Mouse (Mus musculus): ENCODE results near the gene Elane.

The Elane gene

DNA sequence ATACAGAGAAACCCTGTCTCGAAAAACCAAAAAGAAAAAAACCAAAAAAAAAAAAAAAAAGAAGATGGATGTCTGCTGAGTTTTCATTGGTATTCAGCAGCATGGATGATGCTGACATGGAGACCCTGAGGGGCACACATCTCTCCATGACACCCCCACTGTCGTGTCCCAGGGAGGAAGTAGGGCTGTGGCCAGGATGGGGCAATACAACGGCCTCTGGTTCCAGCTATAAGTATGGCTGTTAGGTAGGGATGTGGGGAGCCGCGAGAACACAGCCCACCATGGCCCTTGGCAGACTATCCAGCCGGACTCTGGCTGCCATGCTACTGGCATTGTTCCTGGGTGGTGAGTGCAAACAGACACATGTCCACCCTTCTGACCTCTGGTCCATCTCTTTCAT is at the start of gene Elane:
Gene Elane, plus strand, starts transcription at position 194 of the 400 bp plus-strand sequence.
- no peak for DNase-seq

DNA sequence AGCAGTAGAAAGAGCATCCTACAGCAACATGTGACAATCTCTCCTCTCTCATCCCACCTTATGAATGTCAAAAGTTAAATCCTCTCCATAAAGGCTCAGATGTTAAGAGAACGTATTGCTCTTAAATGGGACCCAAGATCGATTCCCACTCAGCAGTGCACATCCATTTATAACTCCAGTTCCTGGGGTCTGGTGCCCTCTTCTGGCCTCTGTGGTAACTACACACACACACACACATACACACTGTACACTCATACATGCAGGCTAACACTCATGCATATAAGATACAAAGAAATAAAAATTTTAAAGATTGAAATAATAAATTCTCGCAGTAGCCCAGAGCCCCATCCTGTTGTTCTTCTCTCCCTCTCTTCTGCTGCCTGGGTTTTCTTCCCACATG is 49.1 kb upstream of the Elane start:
- DNase-seq: no peak

DNA sequence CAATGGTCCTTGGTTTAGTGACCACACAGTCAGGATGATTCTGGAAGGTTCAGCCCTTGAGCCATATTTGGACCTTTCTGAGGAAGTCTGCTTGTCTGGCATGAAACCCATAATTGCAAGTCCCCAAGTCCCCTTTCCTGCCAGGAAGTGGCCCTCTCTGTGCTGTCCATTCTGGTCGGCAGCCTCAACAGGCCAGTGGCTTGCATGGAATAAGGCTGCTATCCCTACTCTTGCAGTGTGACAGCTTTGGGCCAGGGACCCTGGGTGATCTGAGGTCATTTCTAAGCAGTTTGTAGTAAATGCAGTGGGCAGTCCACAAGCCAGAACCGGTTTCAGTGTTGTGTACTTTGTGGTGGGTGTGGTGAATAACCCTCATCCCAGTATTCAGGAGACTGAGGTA is 47.9 kb upstream of the Elane start:
- DNase-seq: no peak

DNA sequence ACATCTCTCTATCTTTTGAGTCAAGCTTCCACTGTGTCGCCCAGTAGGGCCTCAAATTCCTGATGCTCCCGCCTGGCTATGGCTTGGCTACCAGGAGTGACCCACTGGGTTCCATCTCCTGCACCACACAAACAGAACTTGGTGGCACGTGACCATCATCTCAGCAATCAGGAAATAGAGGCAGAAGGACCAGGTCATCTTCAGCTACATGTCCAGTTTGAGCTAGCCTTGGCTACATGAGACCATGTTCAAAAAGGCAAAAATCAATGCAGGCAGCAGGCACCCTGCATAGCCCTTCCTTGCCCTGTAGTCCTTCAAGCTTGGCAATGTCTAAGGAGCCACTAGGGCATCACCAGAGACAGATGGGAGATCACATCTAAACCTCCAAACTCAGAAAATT is 46.0 kb upstream of the Elane start:
- no peak for DNase-seq

DNA sequence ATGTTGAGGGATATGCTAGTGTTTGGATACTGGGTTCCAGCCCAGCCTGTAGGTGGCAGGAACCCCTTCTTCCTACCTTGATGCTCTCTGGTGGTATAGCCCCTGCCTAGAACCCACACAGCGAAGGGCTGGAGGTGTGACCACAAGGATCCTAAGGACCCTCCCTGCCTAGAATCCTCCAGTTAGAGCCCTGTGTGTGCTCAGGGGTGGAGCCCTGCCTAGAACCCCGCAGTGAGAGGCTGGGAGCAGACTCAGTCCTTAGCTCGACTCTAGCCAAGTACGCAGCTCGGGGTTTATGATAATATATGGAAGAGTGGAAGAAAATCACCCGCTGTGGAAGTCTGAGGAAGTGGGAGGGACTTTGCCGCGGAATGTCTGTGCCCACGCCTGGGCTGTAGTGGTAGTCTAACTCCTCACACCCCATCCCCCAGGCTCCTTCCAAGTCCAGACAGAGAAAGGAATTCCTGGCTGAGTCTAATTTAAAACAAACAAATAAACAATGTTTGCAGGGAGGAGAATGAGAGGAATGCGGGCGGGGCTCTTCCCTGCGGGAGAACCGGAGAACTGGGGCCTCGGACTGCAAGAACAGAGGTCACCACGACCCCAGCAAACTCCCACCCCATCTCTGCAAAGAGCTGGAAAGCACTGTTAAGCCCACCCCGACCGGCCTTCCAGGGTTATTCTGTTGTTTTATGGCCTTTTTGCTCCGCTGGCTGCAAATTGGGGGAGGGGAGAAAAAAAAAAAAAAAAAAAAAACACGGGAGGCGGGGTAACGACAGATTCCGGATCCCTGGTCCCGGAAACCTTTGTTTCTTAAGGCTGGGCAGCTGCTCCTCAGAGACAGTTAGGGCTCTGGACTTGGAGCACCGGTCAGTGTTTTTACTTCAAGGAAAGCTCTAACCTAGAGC is 45.1 kb upstream of the Elane start:
- DNase-seq: peak; percentile 54

DNA sequence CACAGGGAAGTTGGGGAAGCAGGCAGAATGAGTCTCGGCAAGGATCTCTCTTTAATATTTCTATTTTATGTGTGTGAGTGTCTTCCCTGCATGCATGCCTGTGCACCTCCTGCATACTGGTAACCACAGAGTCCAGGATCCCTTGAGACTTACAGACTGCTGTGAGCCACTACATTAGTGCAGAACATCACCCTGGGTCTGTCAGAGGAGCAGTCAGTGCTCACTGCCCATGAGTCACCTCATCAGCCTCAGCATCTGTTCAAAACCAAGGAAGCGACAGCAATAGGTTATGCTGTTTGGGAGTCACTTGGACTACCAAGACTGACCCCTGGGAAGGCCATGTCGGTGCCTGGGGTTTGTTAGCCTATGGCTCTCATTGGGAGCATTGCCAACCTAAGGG is 43.7 kb upstream of the Elane start:
- DNase-seq: no peak

DNA sequence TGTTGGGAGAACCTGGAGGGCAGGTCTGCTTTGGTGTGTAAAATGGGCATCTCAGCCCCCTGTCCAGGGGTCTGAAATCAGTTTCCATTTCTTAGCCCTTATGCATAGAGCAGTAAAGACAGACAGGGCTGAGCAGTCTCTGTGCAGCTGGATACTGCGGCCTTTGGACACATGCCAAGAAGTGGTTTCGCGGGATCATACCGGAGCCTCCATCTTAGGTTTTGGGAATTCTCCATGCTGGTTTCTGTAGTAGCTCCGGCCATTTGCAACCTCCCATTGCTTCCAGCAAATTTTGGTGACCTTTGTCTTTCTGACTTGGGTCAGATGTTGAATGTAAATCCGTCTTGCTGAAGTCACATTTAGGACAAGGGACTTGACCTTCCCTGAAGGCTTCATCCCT is 42.6 kb upstream of the Elane start:
- DNase-seq: no peak

DNA sequence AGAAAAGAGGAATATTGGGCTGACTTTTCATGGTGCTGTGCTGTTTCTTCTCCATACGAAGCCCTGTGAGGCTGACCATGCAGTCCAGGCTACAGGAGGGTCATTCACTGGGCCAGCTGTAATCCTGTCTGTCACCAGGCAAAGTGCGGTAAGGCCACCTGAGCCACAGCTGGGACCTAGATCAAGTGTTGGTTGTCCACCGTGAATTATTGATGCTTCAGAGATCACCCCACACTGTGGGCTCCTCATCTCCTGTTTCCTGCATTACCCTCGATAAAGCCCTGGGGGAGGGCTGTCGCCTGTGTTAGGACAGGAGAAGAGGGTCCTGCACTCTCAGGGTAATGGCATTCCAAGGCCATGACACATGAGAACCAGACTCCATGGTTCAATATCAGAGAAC is 39.5 kb upstream of the Elane start:
- no peak for DNase-seq

DNA sequence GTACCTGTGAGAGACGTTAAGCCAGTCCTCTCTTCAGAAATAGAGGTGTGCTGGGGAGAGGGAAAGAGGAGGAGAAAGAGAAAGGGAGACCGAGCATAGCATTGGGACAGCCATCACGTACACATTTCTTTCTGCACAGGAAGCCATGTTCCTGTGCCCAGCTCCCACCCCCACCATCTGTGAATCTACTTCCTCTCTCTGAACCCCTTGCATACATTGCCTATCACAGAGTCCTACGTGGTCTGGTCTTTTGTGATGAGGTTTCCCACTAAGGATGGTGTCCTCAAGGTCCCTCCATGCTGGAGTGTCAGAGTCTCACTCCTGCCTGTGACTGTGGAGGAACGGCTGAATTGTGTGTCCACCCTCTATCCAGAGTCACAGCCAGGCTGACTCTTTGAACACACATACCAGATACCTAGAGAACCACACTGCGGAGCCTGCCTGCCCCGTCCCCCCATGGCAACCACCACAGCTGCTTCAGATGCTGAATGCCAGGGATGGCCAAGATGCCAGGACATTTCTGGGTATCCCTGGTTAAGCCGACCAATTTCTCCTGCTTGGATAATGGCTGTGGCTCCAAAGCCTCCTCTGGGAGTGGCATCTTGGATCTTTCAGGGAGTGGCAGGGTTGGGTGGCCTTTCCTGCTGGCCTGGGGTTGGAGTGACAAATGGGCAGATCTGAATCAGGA is 36.0 kb upstream of the Elane start:
- DNase-seq: no peak

DNA sequence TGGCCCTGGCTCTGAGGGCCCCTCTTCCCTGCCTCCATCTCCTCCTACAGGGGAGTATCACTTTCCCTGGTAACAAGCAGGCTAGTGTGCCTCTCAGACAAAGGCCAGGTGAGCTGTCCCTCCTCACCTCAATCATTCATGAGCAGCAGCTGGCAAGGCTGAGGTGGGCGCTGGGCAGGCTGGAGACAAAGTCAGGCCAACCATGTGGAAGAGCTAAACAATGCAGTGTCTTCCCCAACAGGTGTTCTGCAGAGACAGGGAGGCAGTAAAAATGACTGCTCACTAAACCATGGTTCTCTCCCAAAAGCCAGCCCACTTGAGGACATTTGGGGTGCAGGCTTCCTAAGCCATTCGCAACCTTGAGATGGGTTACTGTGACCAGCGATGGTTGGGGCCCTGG is 34.4 kb upstream of the Elane start:
- DNase-seq: no peak

DNA sequence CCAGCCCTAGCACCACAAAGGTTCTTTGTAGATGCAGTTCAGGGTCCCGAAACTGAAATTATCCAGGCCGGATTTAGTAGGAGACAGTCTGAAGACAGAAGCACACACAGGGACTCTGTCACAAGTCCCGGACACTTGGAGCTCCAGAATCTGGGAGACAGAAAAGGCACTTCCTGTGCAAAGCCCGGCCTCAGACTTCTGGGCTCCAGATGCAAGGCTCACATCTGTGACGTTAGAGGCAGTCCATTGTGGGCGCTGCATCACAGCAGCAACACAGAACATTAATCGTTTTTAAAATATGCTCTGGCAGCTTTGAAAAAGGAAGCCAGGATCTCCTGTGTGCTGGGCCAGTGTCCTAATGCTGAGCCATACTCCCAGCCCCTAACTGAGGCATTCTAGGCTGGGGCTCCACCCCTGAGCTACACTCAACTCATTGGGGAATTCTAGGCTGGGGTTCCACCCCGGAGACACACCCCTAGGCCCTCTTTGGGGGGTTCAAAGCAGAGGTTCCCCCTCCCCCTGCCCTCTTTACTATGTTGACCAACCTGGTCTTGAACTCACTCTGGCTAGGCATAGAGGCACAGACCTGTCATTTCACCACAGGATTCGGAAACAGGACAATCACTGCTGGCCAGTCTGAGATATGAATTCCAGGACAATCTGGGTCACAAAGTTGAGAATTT is 33.8 kb upstream of the Elane start:
- no peak for DNase-seq

DNA sequence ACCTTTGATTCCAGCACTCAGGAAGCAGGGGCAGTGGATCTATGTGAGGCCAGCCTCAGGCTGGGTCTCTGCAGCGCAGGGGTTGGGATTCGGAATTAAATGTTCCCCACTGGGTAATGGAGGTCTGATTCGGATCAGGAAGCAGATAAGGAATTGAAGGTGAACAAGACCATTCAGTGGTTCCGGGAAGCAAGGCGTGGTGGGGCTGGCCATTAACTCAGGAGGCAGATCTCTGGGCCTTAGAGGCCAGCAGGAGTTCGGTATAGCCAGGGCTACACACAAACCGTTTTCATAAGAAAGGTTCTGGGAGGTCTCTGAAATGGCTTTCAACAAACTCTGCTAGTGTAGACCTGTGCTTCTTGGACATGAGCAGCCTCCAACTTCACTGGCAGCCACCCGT is 33.2 kb upstream of the Elane start:
- DNase-seq: no peak

DNA sequence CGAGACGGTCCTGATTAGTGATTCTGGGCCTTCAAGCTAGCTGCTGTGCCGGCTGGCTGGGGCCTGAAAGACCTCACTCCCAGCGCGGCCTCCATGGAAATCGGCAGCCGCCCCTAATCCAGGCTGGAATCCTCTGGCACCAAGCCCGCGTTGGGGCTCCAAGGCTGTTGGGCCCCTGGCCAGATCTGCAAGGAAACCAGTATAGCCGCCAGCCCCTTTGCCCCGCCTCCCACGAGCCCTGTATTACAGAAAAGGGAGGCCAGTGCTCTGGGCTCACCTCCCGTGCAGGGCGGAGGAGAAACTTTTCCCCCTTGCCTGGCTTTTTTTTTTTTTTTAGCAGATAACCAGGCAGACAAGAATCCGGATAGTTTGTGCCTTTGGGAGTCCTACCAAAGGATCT is 32.7 kb upstream of the Elane start:
- peak; percentile 88 for DNase-seq

DNA sequence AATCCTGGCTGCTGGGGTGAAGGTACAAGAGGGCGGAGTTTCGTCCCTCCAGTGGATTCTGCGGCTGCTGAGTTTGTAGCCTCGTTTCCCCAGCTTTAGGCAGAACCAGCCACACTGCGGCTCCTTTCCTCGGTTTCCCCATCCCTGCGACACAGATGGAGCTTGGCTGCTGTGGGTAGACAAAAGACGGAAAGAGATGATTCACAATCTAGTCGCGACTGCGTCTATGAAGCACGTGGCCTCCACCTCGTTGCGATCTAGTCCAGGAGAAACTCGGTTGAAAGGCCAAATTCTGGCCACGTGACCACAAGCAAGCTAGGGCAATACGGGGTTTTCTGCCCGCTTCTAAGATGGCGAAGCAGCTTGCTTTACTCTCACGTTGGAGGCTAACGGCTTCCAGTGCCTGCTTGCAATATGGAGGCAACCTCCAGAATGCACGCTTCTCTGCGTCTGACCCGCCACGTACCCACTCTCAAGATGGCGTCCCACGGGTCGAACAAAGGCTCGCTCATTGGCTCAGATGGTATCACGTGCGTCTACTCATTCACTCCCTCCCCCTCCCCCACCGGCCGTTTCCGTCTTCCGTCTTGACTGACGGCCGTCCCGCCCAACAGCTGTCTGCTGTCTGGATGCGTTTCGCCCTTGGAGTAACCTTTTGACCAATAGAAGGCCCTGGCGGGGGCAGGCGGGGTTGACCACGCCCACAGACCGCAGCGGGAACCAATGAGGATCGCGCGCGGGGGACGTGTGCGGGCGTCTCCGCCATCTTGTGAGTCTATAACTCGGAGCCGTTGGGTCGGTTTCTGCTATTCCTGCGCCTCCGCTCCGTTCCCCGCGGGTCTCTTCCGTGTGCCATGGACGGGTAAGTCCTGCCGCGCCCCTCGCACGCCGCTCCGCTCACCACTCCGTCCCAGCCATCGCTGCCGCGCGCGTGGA is 31.9 kb upstream of the Elane start, which contains the start of gene Ptbp1:
Gene Ptbp1, plus strand, starts transcription at position 568 of the 936 bp plus-strand sequence.
- peak; percentile 99 for DNase-seq

DNA sequence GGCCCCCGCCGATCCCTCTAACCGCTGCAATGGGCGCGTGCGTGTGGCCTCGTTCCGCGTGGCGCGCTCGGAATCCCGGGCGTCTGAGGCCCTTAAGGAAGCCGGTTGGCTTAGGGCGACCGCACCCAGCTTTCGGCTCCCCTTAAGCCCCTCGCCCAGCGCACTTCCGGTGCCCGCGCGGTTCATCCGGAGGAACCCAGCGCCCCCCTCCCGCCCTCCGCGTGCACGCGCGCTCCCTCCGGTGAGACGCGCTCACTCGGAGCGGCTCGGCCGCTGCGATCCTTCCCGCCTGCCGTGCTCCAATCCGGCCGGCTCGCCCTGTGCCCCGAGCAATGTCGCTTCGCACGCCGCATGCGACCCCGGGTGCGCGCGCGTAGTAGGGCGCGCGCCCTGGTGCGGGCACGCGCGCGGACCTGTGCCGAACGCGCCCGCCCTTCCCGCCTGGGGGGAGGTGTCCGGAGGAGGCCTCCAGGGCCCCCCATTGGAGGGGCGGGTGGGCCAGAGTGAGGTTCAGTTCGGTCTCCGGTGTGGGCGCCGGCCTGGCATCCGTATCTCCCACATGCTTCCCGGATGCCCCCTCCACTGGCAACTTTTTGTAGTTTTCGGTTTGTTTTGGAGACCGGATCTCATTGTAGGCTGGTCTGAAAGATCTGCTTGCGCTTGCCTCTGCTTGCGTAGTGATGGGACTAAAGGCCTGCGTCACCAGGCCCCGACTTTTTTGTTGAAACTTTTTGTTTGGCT is 31.1 kb upstream of the Elane start:
- peak; percentile 66 for DNase-seq

DNA sequence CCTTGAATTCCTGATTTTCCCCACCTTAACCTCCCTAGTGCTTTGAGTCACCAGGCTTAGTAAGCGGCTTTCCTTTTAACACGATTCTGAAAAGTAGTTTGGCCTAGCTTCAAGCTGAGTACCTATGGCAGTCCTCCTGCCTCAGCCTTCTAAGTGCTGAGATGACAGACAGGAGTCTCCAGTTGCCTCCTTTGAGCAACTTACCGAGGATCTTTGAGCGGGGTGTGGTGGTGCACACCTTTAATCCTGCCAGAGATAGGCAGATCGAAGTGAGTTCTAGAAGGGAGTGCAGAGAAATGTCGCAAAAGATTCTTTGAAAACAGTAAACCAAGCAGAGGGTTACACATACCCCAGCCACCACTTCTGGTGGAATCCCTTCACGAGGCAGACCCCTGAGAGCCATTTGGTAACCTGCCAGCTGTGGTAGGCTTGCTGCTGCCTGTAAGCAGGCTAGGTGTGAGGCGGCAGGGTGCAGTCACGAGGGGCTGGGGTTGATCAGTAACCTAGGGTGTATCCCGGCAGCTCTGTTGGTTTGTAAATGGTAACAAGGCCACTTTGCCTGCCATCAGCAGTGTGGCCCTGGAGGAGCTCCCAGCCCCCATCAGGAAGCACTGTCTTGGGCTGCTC is 30.4 kb upstream of the Elane start:
- DNase-seq: no peak

DNA sequence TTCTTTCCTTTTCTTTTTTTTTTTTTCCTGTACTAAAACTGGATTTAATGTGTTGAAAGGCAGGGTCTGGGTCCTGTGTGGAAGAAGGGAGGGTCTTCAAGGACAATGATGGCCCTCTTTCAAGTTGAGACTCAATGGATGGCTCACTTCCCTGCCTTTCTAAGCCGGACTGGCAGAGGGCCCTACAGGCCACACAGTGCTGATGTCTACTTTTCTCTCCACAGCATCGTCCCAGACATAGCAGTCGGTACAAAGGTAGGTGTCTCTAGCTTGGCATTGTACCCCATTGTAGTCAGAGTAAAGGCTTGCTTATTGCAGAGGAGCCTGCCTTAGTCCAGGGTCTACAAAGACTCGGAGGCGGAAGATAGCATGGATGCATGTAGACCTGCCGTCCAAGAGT is 29.8 kb upstream of the Elane start:
- DNase-seq: no peak

DNA sequence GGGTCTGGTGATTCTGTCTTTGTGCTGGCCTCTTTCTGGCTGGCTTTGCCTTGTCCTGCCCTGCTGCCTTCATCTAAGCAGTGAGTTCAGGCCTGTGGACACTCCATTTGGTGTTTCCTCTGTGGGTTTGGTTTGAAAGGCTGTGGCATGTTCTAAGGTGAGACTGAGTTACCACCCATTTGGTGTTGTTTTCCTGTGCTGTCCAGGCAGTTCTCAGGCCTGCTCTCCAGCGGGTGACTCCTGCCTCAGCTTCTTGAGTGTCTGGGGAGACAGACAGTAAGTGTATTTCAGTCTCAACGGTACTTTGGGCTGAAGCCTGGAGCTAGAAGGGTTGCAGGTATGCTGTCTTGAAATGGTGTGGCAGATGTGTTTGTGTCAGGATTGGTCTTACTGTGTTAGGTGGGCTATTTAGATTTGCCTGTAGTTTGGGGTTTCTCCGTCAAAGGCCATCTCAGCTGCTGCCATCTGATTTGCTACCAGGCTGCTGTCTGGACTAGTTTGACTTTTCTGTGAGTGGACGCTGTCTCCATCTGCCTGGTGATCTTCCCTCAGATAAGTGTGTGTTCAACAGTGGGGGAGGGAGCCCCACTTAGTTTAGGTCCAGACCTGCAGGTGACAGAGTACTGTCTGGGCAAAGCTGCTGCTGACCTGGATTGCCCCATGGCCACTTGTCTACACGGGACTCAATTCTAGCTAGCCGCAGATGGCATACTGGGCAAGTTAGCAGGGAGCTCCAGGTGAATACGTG is 29.2 kb upstream of the Elane start:
- no peak for DNase-seq

DNA sequence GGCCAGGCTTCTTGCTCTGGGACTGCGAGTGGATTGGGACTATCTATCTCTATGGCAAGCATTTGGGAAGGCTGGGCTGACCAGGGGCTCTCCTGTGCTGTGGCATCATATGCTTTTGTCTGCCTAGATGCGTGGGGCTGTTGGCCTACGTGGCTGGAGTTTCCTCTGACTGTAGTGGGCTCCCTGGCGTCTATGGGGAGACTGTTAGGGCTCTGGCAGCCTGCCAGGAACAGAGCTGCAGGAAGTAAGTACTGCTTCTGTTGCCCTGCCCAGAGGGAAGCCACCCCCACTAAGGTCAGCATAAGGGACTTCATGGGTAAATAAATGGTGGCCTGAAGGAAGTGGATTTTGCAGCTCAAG is 28.6 kb upstream of the Elane start:
- DNase-seq: peak; percentile 76

DNA sequence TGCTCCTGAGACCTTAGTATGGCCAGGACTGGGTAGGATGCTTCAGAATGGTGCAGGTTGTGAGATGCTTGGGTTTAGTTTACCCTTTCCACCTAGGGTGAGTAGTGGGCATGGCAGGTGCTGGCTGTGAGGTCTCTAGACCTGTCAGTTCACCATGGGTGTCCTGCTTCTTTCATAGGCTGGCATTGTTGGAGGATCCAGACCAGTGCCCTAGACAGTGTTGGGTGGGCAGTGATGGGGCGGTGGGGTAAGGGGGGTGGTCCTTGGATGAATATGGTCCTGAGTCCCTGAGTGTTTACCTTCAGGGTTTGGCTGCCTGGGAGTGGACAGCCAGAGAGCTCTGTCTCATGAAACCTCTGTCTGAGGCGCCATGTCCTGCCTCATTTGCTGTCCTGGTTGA is 28.2 kb upstream of the Elane start:
- DNase-seq: no peak
